Mouse (Mus musculus) lung, postnatal 25 days (tissue): ENCODE data around the gene Avp.
"Not testable (repeated sequence)": the region's sequence is repeated elsewhere in the genome, so short reads cannot be mapped to it uniquely, and the experiment has no call there.

Experiments used
- DNase-seq: peaks from one replicate; pipeline ENCODE4 v3.0.0; 2022; ENCODE audit warnings: low spot score

The Avp gene

DNA sequence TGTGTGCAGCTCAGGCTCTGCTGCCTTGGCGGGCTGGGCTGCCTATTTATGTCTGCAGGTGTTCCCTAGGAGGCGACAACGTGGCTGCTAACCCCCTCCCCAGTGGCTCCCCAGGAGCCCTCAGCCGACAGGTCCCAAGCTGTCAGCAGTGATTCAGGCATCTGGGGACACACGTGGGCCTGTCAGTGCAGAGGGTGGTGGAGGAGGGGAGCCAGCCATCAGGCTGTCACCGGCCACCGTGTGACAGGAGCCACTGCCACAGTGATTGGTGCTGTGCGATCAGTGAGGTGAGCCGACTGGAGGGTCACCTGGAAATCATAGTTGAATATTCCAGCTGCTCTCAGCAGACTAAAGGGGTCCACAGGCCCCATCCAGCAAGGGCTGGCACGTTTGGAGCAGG, at the start of gene Avp:
TSS of gene Avp (minus strand) at position 3 of the 400 bp plus-strand sequence.
- no peak for DNase-seq

DNA sequence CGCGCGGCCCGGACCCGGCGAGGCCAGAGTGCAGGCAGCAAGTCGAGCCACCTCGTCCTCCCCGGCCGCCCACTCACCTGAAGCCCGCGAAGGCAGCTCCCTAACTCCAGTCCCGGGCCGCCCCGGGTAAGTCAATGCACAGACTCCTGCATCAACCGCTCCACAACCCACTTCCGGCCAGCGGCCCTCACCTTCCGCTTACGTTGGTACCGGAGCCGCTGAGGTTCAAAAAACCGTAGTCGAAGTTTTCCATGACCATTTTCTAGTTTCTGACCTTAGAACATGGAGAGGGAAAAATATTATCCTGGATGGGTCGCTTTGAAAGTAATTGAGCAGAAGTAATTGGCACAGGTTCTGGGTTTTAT, 47.5 kb upstream of the Avp start, which contains the start of the genes Fastkd5 and Ubox5:
TSS of gene Fastkd5 (minus strand) at position 189 of the 365 bp plus-strand sequence.
TSS of gene Ubox5 (minus strand) at position 200 of the 365 bp plus-strand sequence.
- DNase-seq, result peak; percentile 93

DNA sequence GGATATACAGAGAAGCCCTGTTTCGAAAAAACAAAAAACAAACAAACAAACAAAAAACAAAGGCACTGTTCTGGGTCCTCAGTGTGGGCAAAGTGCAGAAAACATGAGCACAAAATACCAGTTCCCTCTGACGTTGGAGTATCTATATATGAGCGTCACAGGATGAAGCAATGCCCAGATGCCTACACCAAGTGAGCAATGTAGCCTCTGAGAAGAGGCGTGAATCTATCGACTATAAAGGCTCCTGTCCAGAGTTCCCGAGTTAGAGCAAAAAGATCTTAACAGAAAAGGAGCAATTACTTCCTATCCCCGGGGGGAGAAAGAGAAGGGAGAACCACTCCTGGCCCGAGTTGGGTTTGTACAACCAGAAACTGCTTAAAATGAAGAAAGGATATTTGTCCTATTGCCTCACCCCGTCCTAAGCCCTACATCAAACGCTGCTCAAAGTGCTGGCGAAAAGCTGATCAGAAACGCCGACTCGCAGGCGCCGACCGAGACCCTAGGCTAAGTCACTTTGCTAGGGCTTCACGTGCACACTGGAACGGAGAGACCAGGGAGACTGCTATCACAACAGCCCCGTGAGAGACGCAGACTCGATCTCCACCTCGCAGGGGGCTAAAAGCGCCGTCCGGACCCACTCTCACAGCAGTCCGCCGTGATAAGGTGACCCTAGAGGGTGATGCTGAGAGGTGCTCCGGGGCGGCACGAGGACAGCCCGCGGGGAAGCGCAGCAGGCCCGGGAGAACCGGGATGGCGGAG, 46.9 kb upstream of the Avp start:
- no peak for DNase-seq

DNA sequence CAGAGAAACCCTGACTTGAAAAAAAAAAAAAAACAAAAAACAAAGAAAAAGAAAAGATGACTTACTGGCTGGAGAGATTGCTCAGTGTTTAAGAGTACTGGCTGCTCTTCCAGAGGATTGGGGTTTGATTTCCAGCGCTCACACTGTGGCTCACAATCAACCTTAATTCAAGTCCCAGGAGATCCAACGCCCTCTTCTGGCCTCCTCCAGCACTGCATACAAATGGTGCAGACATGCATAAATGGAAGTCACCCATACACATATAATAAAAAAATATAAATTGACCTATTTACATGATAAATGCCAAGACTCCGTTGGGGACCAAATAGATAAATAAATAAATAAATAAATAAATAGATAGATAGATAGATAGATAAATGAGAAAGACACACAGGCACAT, 46.1 kb upstream of the Avp start:
- DNase-seq, result no peak

DNA sequence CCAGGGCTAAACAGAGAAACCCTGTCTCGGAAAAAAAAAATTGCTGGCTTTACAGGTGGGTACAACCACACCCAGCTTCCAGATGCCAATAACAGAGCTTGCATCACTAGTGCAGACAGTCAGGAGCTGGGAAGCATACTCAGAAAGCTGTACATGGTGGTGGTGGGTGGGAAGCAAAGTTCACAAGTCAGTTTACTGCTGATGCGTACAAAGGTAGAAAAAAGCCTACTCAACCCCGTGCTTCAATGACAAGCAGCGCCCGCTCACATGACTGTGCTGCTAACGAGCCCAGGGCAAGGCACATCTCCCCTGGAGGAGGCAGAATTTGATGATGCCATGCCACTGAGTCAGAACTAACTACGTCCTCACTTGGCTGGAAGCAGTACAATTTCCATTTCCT, 36.6 kb upstream of the Avp start:
- no peak for DNase-seq

DNA sequence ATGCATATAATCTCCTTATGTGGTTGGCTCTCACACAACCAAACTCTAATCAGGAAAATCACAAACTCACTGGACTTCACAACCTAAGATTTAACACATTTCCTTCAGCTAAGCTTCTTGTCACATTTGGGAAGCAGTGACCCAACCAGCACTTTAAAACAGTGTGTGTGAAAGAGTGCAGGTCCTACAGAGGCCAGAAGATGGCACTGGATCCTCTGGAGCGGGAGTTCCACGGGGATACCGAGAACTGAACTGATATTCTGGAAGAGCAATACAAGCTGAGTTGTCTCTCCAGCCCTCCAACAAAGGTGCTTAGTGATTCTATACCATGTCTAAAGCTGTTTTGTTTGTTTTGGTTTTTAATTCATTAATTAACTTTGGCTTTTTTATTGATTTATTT, 30.7 kb upstream of the Avp start:
- DNase-seq, result peak; percentile 16

DNA sequence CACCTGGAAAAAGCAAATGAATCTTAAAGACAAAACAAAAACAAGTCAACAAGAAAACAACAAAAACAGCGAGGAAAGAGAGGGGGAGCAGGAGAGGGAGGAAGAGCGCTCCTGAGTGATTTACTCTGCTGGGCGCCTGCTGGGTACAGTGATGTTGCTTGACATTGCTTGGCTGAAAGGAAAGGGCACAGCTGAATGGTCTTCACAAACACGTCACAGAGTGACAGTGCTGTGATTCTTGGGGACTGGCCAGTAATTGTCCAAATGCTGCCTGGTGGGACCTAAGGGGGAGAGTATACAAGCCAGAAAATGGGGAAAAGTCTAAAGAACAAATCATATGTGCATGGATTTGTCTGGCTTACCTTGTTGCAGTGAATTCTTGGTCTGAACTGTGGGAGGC, 19.8 kb upstream of the Avp start:
- DNase-seq, result peak; percentile 25

DNA sequence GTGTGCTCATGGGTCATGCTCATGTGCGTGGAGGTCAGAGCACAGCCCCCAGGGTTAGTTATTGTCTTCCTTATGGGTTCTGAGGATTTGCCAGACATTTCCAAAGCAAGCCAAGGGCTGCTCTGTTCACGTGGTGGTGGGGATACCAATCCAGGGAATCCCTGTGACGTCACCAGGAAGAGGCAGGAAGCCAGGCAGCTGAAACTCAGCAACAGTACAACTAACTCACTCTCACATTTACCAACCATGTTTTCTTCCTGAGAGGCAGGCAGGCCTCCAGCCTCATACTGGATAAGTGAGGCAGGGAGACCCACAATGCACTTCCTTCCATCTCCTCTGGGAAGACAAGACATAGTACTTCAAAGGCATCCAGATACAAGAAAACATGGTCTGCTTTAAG, 16.0 kb upstream of the Avp start:
- DNase-seq, result no peak

DNA sequence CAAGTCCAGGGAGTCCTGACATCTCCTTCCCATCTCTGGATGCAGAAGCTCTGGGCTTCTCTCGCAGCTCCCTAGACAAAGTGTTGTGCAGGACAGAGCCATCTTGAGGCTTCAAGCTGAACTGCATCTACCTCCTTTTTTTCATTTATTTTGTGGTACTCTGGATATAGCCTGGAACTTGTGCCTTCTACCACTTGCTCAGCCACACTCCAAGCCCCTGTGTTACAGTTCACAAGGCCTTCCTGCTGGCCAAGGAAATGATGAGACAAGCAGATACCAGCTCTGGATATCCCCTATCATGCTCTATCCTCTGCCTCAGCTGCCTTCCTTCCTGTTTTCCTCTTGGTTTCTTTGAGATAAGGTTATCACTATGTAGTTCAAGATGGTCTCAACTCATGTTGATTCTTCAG, 15.3 kb upstream of the Avp start:
- DNase-seq, result peak; percentile 18

DNA sequence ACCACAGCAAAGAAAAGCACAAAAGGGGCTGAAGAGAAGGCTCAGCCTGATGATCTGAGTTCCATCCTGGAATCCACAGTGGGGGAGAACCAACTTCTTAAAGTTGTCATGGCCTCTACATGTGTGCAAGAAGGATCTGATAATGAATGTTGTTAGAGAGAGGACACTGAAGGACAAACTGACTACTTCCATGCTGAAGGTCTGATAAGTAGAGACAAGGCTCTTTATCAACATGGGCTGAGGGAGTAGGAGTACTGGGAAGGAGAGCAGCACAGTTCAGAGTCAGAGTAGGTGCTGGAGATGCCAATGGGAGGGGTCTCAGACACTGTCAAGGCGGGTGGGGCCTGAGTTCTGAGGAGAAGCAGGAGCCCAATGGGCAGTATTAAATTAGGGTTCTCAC, 13.2 kb upstream of the Avp start:
- DNase-seq, result no peak

DNA sequence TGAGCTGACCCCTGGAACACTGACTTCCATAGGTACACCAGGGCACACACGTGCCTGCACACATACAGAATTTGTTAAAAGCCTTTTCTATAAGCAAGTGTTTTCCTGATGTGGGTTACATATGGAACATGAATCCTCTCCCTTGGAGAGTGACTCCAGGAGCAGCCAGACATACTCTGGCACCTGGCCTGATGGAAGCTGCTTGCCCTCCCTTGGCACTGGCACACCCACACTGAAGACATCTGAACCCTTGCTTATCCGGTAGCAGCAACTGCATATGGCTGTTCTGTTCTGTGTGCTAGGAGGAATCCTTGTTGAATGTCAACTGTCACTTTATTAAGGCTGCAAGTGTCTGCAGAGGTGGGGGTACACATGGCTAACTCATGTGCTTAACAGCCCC, 8.7 kb upstream of the Avp start:
- no peak for DNase-seq

DNA sequence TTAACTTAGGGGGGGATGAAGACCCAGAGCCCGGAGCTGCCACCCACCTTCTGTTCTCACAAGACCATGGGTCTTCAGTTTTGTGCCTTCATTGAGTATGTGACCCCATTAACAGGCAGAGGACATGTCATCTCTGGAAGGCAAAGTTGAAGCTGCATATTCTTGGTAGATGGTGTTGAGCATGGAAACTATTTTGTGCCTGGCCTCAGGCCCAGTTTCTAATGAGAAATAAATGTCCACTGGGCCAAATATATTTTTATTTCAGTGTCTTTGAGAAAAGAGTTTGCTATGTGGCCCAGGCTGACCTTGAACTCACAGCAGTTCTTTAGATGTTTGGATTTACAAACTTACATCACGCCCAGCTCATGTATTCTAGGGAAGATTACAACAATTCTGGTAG, 7.4 kb upstream of the Avp start:
- no peak for DNase-seq

DNA sequence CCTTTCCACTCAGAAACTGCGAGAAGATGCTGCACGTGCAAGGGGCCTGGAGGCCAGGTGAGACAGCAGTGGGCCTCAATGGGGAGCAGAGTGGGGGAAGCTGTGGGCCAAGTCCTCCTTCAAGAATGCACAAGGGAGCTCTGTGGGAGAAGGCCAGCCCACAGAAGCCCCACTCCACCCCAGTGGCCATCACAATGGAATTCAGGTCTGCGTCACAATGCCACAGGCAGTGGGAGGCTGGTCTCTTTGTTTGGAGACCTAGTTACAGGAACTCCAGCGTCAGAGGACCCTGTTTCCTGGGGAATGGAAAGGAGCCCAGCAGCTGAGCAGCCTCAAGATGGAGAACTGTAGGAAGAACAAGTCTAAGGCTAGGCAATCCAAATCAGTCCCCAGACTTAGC, 6.8 kb upstream of the Avp start:
- DNase-seq, result no peak

DNA sequence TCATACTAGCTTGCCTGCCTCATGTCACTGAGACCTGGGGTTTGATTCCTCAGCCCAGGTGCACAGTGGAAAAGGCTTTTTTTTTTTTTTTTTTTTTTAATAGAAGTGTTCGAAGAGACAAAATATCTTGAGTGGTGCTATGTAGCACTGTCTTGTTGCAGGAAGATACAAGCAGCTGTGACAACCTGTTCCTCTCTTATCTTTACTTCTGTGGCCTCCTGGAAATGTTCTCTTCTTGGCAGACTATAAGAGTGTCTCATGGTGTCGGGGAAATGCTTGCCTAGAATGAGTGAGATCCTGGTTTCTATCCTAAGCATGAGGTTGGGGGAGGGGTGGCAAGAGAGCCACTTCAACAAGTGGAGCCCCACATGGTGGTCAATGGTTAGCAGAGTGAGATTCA, 6.0 kb upstream of the Avp start:
- DNase-seq, result no peak

DNA sequence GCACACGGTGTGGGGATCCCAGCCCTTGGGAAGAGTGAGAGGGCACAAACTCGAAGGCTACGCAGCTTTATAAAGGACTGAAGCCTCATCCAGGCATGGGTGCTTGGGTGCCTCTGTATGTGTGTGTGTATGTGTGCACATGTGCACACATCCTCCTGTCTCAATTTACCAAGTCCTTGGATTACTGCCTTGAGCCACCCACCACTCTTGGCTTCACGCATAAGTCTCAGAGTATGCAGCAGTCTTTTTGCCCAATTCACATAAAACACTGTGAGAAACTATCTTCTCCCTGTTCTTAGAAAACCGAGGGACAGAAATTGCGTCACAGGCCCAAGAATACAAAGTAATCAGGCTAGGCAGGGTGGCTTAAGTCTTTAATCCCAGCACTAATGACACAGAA, 3.7 kb upstream of the Avp start:
- DNase-seq, result no peak

DNA sequence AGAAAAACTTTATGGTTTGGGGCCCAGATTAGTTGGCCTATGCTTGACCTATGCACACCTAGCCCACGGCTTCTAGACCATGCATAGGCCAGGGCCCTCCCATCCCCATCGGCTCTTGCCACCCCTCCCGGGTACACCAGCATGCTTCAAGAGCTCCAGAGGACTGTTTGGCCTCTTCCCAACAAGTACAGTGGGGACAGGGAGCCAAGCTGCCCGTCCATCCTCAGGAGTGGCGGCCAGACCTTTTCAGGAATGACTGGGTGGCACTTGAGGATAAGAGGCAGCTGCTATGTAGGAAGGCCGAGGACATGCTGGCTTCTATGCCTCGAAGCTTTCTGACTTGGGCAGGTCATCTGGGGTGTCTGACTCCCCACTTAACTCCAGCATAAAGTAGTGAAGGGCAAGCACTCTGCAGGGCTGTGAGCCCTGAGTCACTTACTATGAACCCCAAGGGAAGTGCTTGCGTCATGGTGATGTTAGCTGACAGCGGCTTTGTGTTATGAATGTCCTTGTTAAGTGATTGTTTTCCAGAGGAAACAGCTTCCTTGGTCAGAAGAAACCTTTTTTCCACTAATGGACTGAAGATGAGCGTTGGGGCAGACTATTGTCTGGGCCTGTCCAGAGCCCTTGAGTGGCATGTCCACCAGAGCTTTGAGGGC, 1.7 kb upstream of the Avp start:
- peak; percentile 48 for DNase-seq

DNA sequence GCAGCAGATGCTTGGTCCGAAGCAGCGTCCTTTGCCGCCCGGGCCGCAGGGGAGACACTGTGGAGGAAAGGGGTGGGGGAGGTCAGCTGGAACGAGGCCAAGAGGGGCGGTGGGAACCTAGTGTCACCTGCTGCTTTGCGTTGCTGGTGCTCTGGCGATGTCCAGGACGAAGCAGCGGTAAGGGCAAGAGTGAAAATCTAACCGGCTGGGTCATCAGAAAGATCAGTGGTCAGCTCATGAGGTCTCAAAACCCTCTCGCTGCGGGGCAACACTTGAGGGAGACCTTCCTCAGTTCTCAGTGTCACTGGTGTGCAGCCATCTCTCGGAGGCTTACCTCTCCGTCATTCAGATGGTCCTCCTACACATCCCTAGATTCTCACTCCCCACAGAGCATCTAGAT, 1.2 kb downstream of the Avp start:
- no peak for DNase-seq

DNA sequence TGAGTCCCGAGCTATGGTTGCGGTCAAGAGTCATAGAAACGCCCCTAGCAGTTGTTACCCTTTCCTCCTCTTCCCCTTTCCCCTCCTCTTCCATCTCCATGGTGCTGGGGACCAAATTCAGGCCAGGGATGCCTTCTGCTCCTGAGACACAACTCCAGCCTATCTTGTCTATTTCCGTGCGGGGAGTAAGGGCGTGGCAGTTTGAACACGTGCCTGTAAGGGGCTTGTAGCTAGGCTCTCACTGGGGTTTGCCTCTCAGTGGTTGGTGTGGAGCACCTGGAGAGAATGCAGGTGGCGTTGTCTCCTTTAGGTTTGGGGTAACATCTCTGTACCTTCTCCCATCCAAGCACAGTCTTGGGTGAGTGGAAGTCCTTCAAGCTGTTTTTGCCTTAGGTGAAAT, 2.6 kb downstream of the Avp start:
- DNase-seq, result no peak

DNA sequence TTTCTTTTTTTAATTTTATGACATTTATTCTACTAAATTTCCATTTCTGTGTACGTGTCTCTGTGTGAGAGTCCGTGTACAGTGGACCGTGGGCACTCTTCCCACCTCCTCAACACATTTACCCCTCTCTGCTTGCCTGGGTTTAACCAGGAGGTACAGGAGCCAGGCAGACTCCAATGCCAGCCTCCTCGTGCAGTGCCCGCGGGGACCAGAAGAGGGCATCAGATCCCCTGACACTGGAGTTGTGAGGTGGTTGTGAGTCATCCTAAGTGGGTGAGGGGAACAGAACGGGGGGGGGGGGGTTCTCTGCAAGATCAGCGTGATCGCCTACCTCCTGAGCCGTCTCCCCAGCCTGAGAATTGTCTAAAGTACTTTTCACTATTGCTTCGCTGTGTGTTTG, 4.2 kb downstream of the Avp start:
- peak; percentile 38 for DNase-seq

DNA sequence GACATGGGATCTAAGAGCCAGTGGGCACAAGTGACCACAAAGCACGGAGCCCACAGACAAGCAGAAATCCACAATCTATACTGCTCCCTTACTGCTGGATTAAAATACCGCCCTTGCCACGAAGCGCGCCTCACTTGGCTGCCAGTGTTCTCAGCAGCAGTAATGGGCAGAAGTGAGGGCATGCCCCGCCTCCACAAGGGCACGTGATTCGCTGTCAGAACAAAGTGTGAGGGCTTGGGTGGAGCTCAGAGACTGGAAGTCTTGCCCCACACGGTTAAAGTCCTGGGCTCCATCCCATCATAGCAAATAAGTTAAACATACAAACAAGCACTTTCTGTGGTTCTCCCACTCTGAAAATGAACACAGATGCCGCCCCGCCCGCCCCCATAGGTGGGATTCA, 4.7 kb downstream of the Avp start:
- DNase-seq, result peak; percentile 58

DNA sequence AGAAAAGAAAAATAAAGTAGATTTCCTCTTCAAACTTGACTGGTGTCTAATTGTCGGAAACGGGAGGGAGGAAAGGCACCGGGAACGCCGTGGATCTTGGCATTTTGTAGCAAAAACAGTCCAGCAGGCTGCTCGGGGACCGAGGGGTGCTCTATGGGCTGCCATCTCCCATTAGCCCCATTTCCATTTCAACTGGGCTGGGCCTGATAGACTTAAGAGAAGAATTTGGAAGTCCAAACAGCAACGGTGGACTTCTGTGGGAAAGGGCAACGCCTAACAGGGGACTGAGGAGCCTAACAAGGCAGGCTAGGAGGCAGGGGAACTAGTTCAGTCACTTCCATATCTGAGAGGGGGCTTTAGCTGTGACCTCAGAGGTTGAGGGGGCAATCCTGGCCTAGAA, 5.3 kb downstream of the Avp start:
- no peak for DNase-seq

DNA sequence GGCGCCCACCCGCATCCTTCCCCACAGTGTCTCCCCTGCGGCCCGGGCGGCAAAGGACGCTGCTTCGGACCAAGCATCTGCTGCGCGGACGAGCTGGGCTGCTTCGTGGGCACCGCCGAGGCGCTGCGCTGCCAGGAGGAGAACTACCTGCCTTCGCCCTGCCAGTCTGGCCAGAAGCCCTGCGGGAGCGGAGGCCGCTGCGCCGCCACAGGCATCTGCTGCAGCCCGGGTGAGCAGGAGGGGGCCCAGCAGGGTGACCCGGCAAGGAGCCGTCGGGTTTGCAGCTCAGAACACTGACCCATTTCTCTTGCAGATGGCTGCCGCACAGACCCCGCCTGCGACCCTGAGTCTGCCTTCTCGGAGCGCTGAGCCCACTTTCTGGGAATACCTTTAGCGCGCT, 5.8 kb downstream of the Avp start:
- DNase-seq, result not testable (repeated sequence)

DNA sequence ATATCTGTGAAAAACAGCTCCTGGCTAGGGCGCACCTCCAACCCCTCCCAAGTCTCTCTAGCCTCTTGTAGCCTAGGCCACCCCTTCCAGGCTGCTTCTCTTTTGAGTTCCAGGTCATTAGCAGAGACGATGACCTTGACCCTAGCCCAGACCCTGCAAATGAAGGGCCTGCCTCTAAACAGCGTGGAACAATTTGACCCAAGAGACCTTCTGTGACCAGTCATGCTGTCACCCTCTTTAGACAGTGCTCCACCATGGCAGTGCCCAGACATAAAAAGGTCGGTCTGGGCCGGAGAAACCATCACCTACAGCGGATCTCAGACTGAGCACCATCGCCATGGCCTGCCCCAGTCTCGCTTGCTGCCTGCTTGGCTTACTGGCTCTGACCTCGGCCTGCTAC, 6.5 kb downstream of the Avp start, which contains the start of gene Oxt:
TSS of gene Oxt (plus strand) at position 301 of the 400 bp plus-strand sequence.
- DNase-seq, result no peak

DNA sequence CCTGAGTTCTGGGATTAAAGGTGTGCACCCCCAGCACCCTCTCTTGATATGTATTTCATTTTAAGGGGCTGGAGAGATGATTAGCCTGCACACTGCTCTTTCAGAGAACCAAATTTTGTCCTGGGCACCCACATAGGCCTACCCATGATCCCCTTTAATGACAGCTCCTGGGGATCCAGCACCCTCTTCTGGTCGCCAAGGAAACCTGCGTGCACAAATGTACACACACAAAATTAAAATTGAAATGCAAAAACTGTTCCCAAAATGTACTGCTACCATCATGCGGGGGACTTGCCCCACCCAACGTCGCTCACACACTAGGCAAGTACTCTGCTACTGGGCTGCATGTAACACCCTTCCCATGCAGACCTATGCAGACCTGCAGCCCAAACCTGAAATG, 7.4 kb downstream of the Avp start:
- DNase-seq, result no peak
